Mouse (Mus musculus) E14TG2a.4 (cell line): ENCODE measurements around the gene Wwox.

Source experiments
- CTCF ChIP-seq: conservative IDR thresholded peaks from 2 replicates; pipeline ENCODE4 v1.5.1; 2014; ENCODE audit warnings: low read length
- NANOG ChIP-seq: IDR thresholded peaks from 2 replicates; pipeline ENCODE4 v1.6.1; 2014; ENCODE audit warnings: borderline replicate concordance, low read length, mixed read lengths
- POU5F1 ChIP-seq: IDR thresholded peaks from 2 replicates; pipeline ENCODE4 v1.6.1; 2014; ENCODE audit warnings: low read length, borderline replicate concordance

- TF ChIP-seq CTCF (no peak), NANOG (no peak), POU5F1 (no peak)
Observed at GRCm38 (mm10) chr8:115026201-115026600, 586.7 kb downstream of the Wwox start.
